Mouse (Mus musculus) cortical plate, adult 2 months (tissue): ENCODE results near the gene Zfp626. TPM values are rescaled to one million over a fixed set of nuclear protein-coding genes. Genes with fewer than 3 reads are reported as not detected.
"Not testable (repeated sequence)": the region's sequence is repeated elsewhere in the genome, so short reads cannot be mapped to it uniquely, and the experiment has no call there.

Experiments used
- H3K27ac ChIP-seq: fragments of 200-500 bp; 2 replicates; pipeline ENCODE4 v1.5.1; 2012; ENCODE audit warnings: low read length, control low read depth, inconsistent platforms; ENCODE audit not compliant: insufficient read depth
- H3K4me1 ChIP-seq: fragments of 200-500 bp; 2 replicates; pipeline ENCODE4 v1.6.1; 2011; ENCODE audit warnings: low read length; ENCODE audit not compliant: control insufficient read depth, insufficient read depth
- H3K4me3 ChIP-seq: fragments of 200-500 bp; 2 replicates; pipeline ENCODE4 v1.5.1; 2011; ENCODE audit warnings: mild to moderate bottlenecking, low read length, control low read depth; ENCODE audit not compliant: insufficient read depth
- CTCF ChIP-seq: fragments of 200-500 bp; IDR thresholded peaks from 2 replicates; pipeline ENCODE4 v1.5.1; 2011; ENCODE audit warnings: mild to moderate bottlenecking, control low read depth, low read length; ENCODE audit not compliant: insufficient read depth; ENCODE audit errors: extremely low read depth
- POLR2A ChIP-seq: fragments of 200-500 bp; IDR thresholded peaks from 2 replicates; pipeline ENCODE4 v1.6.1; 2011; ENCODE audit warnings: mild to moderate bottlenecking, low read length, control low read depth; ENCODE audit not compliant: insufficient read depth; ENCODE audit errors: extremely low read depth
- polyA plus RNA-seq: library from polyadenylated mRNA; depleted of rRNA; stranded (reverse); fragments of >200 nt; gene quantifications from 2 replicates; pipeline ENCODE4 v1.2.3, GENCODE M21; 2012; rRNA removed

Gene Zfp626
- polyA plus RNA-seq, 1 experiment, result 3.9 TPM

GRCm38 (mm10) chr7:27859301-27860251 lies 52.6 kb downstream of the Zfp626 start:
- H3K4me1 ChIP-seq, result no peaks in the 10 kb centered on the region
- H3K27ac ChIP-seq, result no peak overlapping the region
- TF ChIP-seq POLR2A (no peak), CTCF (no peak)
- peak overlapping the region; percentile 69; the same call in 1 of the 2 replicates for H3K4me3 ChIP-seq

- Histone ChIP-seq H3K27ac (no peak overlapping the region), H3K4me3 (peak overlapping the region; percentile 69), H3K4me1 (no peaks in the 10 kb centered on the region)
- TF ChIP-seq CTCF, result no peak
- 0 out of 2 replicates have a peak, but pooled peaks have one; percentile 18 for TF ChIP-seq POLR2A
Measured at GRCm38 (mm10) chr7:27860396-27861235, 53.6 kb downstream of the Zfp626 start.

- H3K4me1 ChIP-seq, H3K27ac ChIP-seq, H3K4me3 ChIP-seq: not testable (repeated sequence)
Measured at GRCm38 (mm10) chr7:27862578-27862977, 55.6 kb downstream of the Zfp626 start.

Other genes starting within 250 kb of the Zfp626 start
- gene Akt2, start 215.6 kb upstream of the Zfp626 start, polyA plus RNA-seq, result 144 and 161 TPM in 2 replicates
- 188 and 192 TPM in 2 replicates for gene Ttc9b, start 153.3 kb upstream of the Zfp626 start, polyA plus RNA-seq
- gene Map3k10, start 132.6 kb upstream of the Zfp626 start, polyA plus RNA-seq, result 181 and 189 TPM in 2 replicates
- gene Zfp607b, start 117.9 kb upstream of the Zfp626 start, polyA plus RNA-seq, result 8.0 and 9.8 TPM in 2 replicates
- 15.9 and 17.3 TPM in 2 replicates for gene Zfp60, start 75.8 kb upstream of the Zfp626 start, polyA plus RNA-seq
- gene Zfp59, start 31.4 kb downstream of the Zfp626 start, polyA plus RNA-seq, result 3.4 and 3.9 TPM in 2 replicates
- gene Zfp607a, start 50.3 kb downstream of the Zfp626 start, polyA plus RNA-seq, result 0.71 and 1.0 TPM in 2 replicates
- 5.6 and 6.0 TPM in 2 replicates for gene Zfp974, start 122.3 kb downstream of the Zfp626 start, polyA plus RNA-seq
- 9.0 and 9.5 TPM in 2 replicates for gene Zfp780b, start 172.0 kb downstream of the Zfp626 start, polyA plus RNA-seq
- gene Zfp850, start 206.9 kb downstream of the Zfp626 start, polyA plus RNA-seq, result 1.7 and 2.4 TPM in 2 replicates
- gene Psmc4, start 242.9 kb downstream of the Zfp626 start, polyA plus RNA-seq, result 178 and 181 TPM in 2 replicates